Mouse (Mus musculus) c-Kit-positive CD71-positive TER-119-negative erythroid progenitor cells, embryonic 14.5 days (primary cell): Measurements from ENCODE around the gene Lix1.

ENCODE experiments used
- DNase-seq: peaks from one replicate; pipeline ENCODE4 v3.0.0-alpha.2; 2013; ENCODE audit warnings: low read depth

Lix1 gene

GRCm38 (mm10) chr17:17498848-17499247 is 96.4 kb downstream of the Lix1 start:
- no peak for DNase-seq

GRCm38 (mm10) chr17:17499278-17499677 is 96.8 kb downstream of the Lix1 start:
- DNase-seq = no peak

- no peak for DNase-seq
Measured at GRCm38 (mm10) chr17:17506677-17507076, 104.2 kb downstream of the Lix1 start.
